Mouse (Mus musculus): ENCODE results near the gene Jph4. TPM values are rescaled to one million over a fixed set of nuclear protein-coding genes. Genes with fewer than 3 reads are reported as not detected.

Jph4 gene
- polyA plus RNA-seq, 1 experiment from 2014 or later, result 2.8 TPM

Other genes with a start within 250 kb of the Jph4 start
- gene Homez, start 246.0 kb downstream of the Jph4 start, polyA plus RNA-seq (2014; fragmentation: Nextera tagmentation; extraction: Ambion mirVana), result 13.2 and 19.9 TPM in 2 replicates
- gene Ppp1r3e, start 239.4 kb downstream of the Jph4 start, polyA plus RNA-seq (2014; fragmentation: Nextera tagmentation; extraction: Ambion mirVana), result 0.23 and 0.68 TPM in 2 replicates
- 2.4 and 3.3 TPM in 2 replicates for gene Bcl2l2, start 233.6 kb downstream of the Jph4 start, polyA plus RNA-seq (2014; fragmentation: Nextera tagmentation; extraction: Ambion mirVana)
- not detected in 2 replicates for gene Gm20521, start 233.5 kb downstream of the Jph4 start, polyA plus RNA-seq (2014; fragmentation: Nextera tagmentation; extraction: Ambion mirVana)
- gene Pabpn1, start 224.4 kb downstream of the Jph4 start, polyA plus RNA-seq (2014; fragmentation: Nextera tagmentation; extraction: Ambion mirVana), result 166 and 173 TPM in 2 replicates
- 35.4 and 36.0 TPM in 2 replicates for gene Slc22a17, start 203.8 kb downstream of the Jph4 start, polyA plus RNA-seq (2014; fragmentation: Nextera tagmentation; extraction: Ambion mirVana)
- gene Efs, start 190.8 kb downstream of the Jph4 start, polyA plus RNA-seq (2014; fragmentation: Nextera tagmentation; extraction: Ambion mirVana), result 24.4 and 27.6 TPM in 2 replicates
- not detected in 2 replicates for gene Il25, start 184.2 kb downstream of the Jph4 start, polyA plus RNA-seq (2014; fragmentation: Nextera tagmentation; extraction: Ambion mirVana)
- 0.19 and 0.71 TPM in 2 replicates for gene Cmtm5, start 180.7 kb downstream of the Jph4 start, polyA plus RNA-seq (2014; fragmentation: Nextera tagmentation; extraction: Ambion mirVana)
- gene Myh6, start 150.0 kb downstream of the Jph4 start, polyA plus RNA-seq (2014; fragmentation: Nextera tagmentation; extraction: Ambion mirVana), result 0.51 TPM in 1 of 2 replicates, not detected in the other
- gene Gm17428, start 140.0 kb downstream of the Jph4 start, polyA plus RNA-seq (2014; fragmentation: Nextera tagmentation; extraction: Ambion mirVana), result not detected in 2 replicates
- gene Myh7, start 122.3 kb downstream of the Jph4 start, polyA plus RNA-seq (2014; fragmentation: Nextera tagmentation; extraction: Ambion mirVana), result 0.52 and 1.1 TPM in 2 replicates
- gene Ngdn, start 101.5 kb downstream of the Jph4 start, polyA plus RNA-seq (2014; fragmentation: Nextera tagmentation; extraction: Ambion mirVana), result 85.0 and 85.9 TPM in 2 replicates
- gene Zfhx2, start 24.6 kb downstream of the Jph4 start, polyA plus RNA-seq (2014; fragmentation: Nextera tagmentation; extraction: Ambion mirVana), result 11.3 and 11.5 TPM in 2 replicates
- gene Thtpa, start 22.2 kb downstream of the Jph4 start, polyA plus RNA-seq (2014; fragmentation: Nextera tagmentation; extraction: Ambion mirVana), result 22.0 and 22.7 TPM in 2 replicates
- gene Ap1g2, start 10.3 kb downstream of the Jph4 start, polyA plus RNA-seq (2014; fragmentation: Nextera tagmentation; extraction: Ambion mirVana), result 9.5 and 10.1 TPM in 2 replicates
- gene Dhrs2, start 105.1 kb upstream of the Jph4 start, polyA plus RNA-seq (2014; fragmentation: Nextera tagmentation; extraction: Ambion mirVana), result not detected in 2 replicates

Measured in midbrain, embryonic 11.5 days (tissue).